Mouse (Mus musculus) pancreas, adult 10 weeks (tissue): ENCODE measurements around the gene Ero1l. TPM values are rescaled to one million over a fixed set of nuclear protein-coding genes. Genes with fewer than 3 reads are reported as not detected.

Experiments
- polyA plus RNA-seq: library from polyadenylated mRNA; stranded (reverse); fragments of 350-450 nt; fragmentation: Illumina TruSeq; extraction: RNeasy Lipid Tissue Mini Kit (QIAGEN cat#74804); gene quantifications from one replicate; pipeline ENCODE4 v1.2.3, GENCODE M21; 2015; ENCODE audit warnings: low read depth, low replicate concordance; ENCODE audit not compliant: insufficient read depth

The Ero1l gene
- polyA plus RNA-seq = 5.5 TPM

GRCm38 (mm10) chr14:45318426-45319236, at the start of gene Ero1l:
TSS of gene Ero1l (minus strand) at chr14:45318771.

GRCm38 (mm10) chr14:45350931-45351859, 32.6 kb upstream of the Ero1l start, which contains the start of gene Styx:
TSS of gene Styx (plus strand) at chr14:45351093.

GRCm38 (mm10) chr14:45329589-45330181, 11.1 kb upstream of the Ero1l start, which contains the start of gene Psmc6:
TSS of gene Psmc6 (plus strand) at chr14:45329788.

Other genes starting within 250 kb of the Ero1l start
- gene Gpr137c, start 99.1 kb downstream of the Ero1l start, polyA plus RNA-seq = not detected
- 3.7 TPM for gene Txndc16, start 98.4 kb downstream of the Ero1l start, polyA plus RNA-seq
- 25.5 TPM for gene Psmc6, start 11.0 kb upstream of the Ero1l start, polyA plus RNA-seq
- 1.9 TPM for gene Styx, start 32.3 kb upstream of the Ero1l start, polyA plus RNA-seq
- 10.0 TPM for gene Gnpnat1, start 86.1 kb upstream of the Ero1l start, polyA plus RNA-seq
- gene Fermt2, start 211.3 kb upstream of the Ero1l start, polyA plus RNA-seq = 17.9 TPM